Mouse (Mus musculus) heart, adult 11 months (tissue): Measurements from ENCODE around the gene Mtln.

Experiments used
- DNase-seq: peaks from one replicate; pipeline ENCODE4 v3.0.0; 2022

Gene Mtln

GRCm38 (mm10) chr2:127791919-127792603, at the start of gene Mtln:
Gene Mtln, minus strand, starts transcription at chr2:127792488.
- peak; percentile 99 for DNase-seq

DNA sequence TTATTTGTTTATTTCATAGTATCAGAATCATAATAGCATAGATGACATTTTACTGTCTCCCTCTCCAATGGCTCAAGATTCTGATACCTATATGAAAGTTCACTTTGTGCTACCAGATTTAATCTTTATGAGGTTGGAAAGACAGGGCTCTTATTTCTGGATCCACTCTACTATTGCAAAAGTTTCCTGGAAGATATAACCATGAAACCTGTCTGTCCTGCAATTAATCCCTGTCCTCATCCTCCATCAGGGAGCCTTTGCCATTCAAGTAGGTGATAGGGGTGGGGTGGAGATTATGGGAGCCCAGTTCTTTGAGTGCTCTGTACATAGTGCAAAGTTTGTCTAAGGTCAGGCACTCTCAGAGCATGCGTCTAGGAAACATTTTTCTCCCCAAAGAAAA, 49.1 kb upstream of the Mtln start:
- DNase-seq: no peak

DNA sequence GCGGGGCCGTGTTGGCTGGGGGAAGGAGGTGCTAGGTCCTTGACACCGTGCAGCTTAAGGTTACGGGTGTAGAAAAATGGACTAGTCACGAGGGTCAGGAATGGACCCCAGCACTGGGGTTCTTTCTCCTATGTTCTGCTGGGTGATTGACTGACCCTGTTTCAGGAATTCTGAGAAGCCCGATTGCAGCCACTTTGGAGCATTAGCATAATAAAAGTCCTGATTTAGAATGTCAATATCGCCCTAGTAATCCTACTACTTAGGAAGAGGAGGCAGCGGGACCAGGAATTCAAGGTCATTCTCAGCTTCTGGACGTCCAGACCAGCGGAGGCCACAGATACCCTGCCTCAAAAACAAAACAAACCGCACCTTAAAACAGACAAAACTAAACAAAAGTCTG, 47.1 kb upstream of the Mtln start:
- DNase-seq: no peak

DNA sequence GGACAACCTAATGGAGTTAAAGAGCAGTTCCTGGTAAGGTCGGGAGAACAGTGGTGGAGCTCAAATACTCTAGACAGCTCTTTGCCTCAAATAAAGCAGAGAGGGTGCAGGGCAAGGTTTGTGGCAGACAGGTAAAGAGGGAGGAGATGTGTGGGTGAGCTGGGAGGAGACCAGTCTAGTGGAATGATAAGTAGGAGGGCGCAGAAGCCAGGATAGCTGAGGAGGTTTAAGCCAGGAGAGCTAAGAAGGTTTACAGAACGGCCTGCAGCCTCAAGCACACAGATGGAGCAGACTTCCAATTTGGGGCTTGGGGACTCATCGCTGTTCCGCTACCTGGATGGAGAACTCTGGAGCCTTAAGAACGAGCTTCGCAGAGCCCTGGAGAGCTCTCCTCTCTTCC, 46.3 kb upstream of the Mtln start, which contains the start of gene Acoxl:
Gene Acoxl (plus strand): TSS at position 301 of the 400 bp plus-strand sequence.
- no peak for DNase-seq

GRCm38 (mm10) chr2:127832833-127833190, 40.5 kb upstream of the Mtln start:
- peak; percentile 54 for DNase-seq

DNA sequence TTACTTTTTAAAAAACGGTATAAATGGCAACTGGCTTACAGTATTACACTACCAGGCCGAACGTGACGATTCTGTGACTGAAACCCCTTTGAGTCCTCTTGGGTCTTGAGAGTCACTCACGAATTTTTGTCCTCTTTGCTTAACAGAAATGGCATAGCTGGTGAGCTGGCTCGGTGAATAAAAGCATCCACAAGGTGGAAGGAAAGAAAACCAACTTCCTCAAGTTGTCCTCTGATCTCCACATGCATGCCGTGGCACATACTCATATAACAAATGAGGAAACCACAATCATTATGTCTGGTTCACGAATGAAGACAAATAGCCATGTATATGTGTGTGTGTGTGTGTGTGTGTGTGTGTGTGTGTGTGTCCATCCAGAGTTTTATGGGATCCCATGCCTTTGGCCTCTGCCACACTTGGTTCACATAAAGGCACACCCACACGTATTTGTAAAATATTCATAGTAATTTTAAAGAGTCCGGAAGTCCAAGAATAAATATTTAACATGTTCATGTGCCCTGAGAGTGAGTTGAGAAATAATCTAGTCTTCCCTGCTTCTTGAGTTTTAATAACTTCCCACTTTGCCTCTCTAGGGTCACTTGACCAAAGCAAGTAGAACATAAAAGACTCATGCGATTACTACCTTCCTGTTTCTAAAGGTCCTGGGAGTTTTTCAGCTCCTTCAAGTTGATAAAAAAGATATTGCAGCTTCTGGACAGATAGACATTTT, 40.0 kb upstream of the Mtln start:
- DNase-seq: peak; percentile 50

- DNase-seq: peak; percentile 99
Observed at GRCm38 (mm10) chr2:127831401-127832102, 39.3 kb upstream of the Mtln start, which contains the start of gene Bub1. Gene Bub1, minus strand, starts transcription at chr2:127831865.

GRCm38 (mm10) chr2:127789651-127790270, 2.5 kb downstream of the Mtln start:
- DNase-seq: peak; percentile 68

DNA sequence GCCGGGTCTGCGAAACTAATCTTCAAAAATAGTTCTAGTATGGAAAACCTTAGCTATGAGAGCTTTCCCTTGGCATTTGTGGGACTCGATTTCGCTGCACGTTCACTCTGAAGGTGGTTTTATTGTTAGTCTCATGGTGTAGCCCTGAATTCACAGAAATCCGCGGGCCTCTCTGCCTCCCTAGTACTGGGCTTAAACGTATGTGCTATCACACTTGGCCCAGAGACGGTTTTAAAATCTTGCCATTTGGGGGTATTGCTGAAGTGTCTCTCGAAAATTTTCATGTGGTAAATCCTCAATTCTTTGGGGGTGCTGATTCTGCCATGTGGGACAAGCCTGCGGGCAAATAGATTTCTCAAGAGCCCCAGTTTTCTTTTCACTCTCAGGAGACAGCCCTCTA, 3.1 kb downstream of the Mtln start:
- peak; percentile 73 for DNase-seq

DNA sequence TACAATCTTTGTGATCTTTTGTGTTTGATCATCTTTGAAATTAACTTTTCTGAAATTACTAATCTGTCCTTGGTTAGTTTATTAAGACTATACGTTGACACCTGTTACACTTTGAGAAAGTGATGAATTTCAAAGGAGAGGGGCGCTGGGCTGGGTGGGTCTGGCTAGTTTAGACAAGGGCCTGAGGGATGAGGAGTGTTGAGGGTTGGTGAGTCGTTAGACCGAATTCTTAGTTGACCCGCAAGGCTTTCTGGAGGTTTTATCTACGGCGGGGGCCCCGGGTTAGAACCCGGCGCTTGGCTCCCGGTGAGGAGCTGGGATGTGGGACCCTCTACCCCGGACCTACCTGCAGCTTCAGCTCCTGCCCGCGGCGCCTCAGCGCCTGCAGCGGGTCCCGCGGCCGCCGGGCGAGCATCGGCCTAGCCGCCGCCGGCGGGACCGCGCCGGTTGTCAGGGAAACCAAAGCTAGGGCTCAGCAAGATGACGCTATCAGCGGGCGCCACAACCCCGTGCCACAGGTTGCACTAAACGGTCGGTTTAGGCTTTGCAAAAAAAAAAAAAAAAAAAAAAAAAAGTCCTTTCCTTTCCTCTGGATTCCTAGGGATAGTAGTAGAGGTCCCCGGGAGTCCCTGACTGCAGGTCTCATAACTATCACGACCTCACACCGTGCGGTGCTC, 3.7 kb downstream of the Mtln start, which contains the start of gene Nphp1:
Gene Nphp1 (minus strand): TSS at position 458 of the 677 bp plus-strand sequence.
- peak; percentile 98 for DNase-seq

DNA sequence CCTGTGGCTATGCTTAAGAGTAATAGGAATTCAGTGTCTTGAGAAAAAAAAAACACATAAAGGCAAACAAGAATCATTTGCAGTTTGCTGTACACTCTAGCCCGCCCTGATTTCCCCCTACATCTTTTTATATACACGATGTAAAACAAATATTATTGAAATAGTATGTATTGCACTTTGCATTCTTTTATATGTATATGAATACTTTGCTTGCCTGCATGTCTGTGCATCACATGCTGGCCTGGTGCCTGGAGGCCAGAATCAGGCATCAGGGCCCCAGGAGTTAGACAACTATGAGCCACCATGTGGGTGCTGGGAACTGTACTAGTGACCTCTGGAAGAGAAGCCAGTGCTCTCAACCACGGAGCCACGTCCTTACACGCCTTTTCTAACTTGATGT, 5.1 kb downstream of the Mtln start:
- peak; percentile 83 for DNase-seq

GRCm38 (mm10) chr2:127778451-127778850, 13.8 kb downstream of the Mtln start:
- peak; percentile 40 for DNase-seq

GRCm38 (mm10) chr2:127775013-127775412, 17.3 kb downstream of the Mtln start:
- DNase-seq: peak; percentile 27

DNA sequence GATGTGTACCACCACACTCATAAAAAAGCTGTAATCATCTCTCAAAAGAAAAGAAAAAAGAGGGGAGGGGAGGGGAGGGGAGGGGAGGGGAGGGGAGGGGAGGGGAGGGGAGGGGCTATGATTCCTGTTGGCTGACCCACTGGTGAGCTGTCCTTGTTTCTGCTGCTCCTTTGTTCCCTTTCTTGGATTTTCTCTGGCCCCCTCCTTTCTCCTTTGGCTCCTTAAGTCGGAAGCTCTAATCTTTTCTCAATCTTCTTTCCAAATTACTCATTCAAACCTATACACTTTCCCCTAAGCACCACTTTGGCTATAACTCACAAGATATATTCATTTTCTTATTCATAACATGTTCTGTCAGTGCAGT, 17.7 kb downstream of the Mtln start:
- no peak for DNase-seq

DNA sequence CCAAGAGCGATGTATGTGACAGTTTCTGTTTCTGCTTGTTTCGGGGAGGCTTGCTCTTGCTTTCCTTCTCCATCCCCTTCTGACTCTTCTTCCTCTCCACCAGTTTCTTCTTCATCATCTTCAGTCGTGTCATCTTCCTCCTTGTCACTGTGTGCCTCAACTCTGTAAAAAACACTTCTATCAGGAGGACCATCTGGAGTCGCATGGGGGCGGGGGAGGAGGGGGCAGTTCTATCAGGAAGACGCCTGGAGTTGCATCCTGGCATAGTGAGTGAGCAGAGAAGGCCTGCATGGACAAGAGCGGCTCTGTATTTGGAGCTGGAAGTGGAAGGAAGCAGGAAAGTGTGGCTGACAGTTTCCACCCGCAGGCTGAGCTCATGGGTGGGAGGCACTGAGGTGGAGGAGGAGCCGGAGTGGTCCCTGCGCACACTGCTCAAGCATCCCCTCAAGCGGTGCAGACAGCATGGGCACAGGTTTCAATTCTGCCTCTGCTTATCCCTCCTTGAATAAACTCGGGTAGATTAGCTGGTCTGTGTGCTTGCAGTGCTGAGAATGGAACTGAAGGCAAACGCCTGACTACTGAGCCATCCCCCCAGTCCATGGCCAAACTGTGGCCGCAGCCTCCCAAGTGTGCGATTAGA, 18.2 kb downstream of the Mtln start:
- DNase-seq: peak; percentile 68

- DNase-seq: no peak
Observed at GRCm38 (mm10) chr2:127761587-127761986, 30.7 kb downstream of the Mtln start.

- no peak for DNase-seq
Observed at GRCm38 (mm10) chr2:127760429-127761000, 31.8 kb downstream of the Mtln start.

- no peak for DNase-seq
Observed at GRCm38 (mm10) chr2:127760014-127760413, 32.3 kb downstream of the Mtln start.

DNA sequence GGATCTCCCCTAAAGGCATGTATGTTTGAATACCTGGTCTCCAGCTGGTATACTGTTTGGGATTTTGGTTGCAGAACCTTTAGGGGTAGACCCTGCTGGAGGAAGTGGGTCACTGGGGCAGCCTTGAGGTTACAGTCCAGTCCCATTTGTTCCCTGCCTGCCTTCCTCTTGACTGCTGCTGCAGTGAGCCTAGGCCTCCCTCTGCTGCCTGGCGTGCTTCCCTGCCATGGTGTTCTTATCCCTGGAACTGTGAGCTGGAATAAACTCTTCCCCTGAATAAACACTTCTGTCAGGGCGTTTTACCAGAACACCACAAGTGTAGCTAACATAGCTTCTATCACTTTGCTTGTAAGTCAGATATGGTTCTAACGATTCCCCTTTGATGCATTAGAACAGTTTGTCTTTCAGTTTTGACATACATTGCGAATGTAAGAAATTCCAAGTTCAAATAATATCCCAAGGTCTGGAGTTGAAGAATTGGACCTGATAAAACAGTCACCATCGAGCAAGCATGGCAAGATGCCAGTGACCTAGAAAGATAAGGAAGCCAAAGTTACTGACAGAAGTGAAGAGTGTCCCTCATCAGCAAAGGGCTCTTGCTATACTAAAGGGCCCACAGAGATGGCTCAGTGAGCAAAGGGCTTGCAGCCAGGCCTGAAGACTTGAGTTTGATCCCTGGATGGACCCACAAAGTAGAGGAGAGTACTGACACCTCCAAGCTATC, 33.0 kb downstream of the Mtln start:
- DNase-seq: no peak

GRCm38 (mm10) chr2:127757171-127757570, 35.1 kb downstream of the Mtln start:
- peak; percentile 93 for DNase-seq

- peak; percentile 73 for DNase-seq
Observed at GRCm38 (mm10) chr2:127754113-127754512, 38.2 kb downstream of the Mtln start.
